Mouse (Mus musculus) testis, adult 2 months (tissue): ENCODE results near the gene Xpo6.

Experiments
- CTCF ChIP-seq: fragments of 200-500 bp; IDR thresholded peaks from 2 replicates; pipeline ENCODE4 v1.5.1; 2012; ENCODE audit warnings: low read depth, mild to moderate bottlenecking, inconsistent platforms, low read length, moderate library complexity; ENCODE audit not compliant: control insufficient read depth, insufficient read depth, insufficient replicate concordance
- POLR2A ChIP-seq: fragments of 200-500 bp; IDR thresholded peaks from 2 replicates; pipeline ENCODE4 v1.6.1; 2012; ENCODE audit warnings: low read depth, mild to moderate bottlenecking, inconsistent platforms, low read length, moderate library complexity; ENCODE audit not compliant: control insufficient read depth

- TF ChIP-seq CTCF (no peak), POLR2A (no peak)
These were observed 25.8 kb upstream of the Xpo6 start for GRCm38 (mm10) chr7:126226136-126226535.
